Mouse (Mus musculus): ENCODE measurements around the gene Ndufaf2.

Gene Ndufaf2

GRCm38 (mm10) chr13:108039375-108039774 is 119.0 kb downstream of the Ndufaf2 start:
- no peak for DNase-seq (ENCODE audit: low read depth)

GRCm38 (mm10) chr13:108032789-108033188 is 125.6 kb downstream of the Ndufaf2 start:
- no peak for DNase-seq (ENCODE audit: low read depth)

- DNase-seq (ENCODE audit: low read depth), result no peak
Measured at GRCm38 (mm10) chr13:108025802-108026201, 132.6 kb downstream of the Ndufaf2 start.

GRCm38 (mm10) chr13:108017349-108017748 is 141.1 kb downstream of the Ndufaf2 start:
- no peak for DNase-seq (ENCODE audit: low read depth)

- DNase-seq (ENCODE audit: low read depth), result no peak
Measured at GRCm38 (mm10) chr13:108015166-108015565, 143.3 kb downstream of the Ndufaf2 start.

- DNase-seq (ENCODE audit: low read depth), result no peak
Measured at GRCm38 (mm10) chr13:108013839-108014238, 144.6 kb downstream of the Ndufaf2 start.

- DNase-seq (ENCODE audit: low read depth), result no peak
Measured at GRCm38 (mm10) chr13:108013110-108013509, 145.3 kb downstream of the Ndufaf2 start.

GRCm38 (mm10) chr13:108007861-108008260 is 150.6 kb downstream of the Ndufaf2 start:
- DNase-seq (ENCODE audit: low read depth), result no peak

- no peak for DNase-seq (ENCODE audit: low read depth)
Measured at GRCm38 (mm10) chr13:107996301-107996700, 162.1 kb downstream of the Ndufaf2 start.

GRCm38 (mm10) chr13:107995211-107995610 is 163.2 kb downstream of the Ndufaf2 start:
- no peak for DNase-seq (ENCODE audit: low read depth)

GRCm38 (mm10) chr13:107992573-107992972 is 165.8 kb downstream of the Ndufaf2 start:
- DNase-seq (ENCODE audit: low read depth), result no peak

- DNase-seq (ENCODE audit: low read depth), result no peak
Measured at GRCm38 (mm10) chr13:107984641-107985040, 173.8 kb downstream of the Ndufaf2 start.

GRCm38 (mm10) chr13:107984186-107984585 is 174.2 kb downstream of the Ndufaf2 start:
- no peak for DNase-seq (ENCODE audit: low read depth)

GRCm38 (mm10) chr13:107983231-107983847 is 175.1 kb downstream of the Ndufaf2 start:
- DNase-seq (ENCODE audit: low read depth), result no peak

GRCm38 (mm10) chr13:107979461-107979860 is 179.0 kb downstream of the Ndufaf2 start:
- DNase-seq (ENCODE audit: low read depth), result no peak

GRCm38 (mm10) chr13:107976886-107977656 is 181.4 kb downstream of the Ndufaf2 start:
- no peak for DNase-seq (ENCODE audit: low read depth)

GRCm38 (mm10) chr13:107972451-107972850 is 186.0 kb downstream of the Ndufaf2 start:
- no peak for DNase-seq (ENCODE audit: low read depth)

GRCm38 (mm10) chr13:107971868-107972267 is 186.6 kb downstream of the Ndufaf2 start:
- DNase-seq (ENCODE audit: low read depth), result no peak

GRCm38 (mm10) chr13:107970422-107971142 is 187.8 kb downstream of the Ndufaf2 start:
- DNase-seq (ENCODE audit: low read depth), result no peak

GRCm38 (mm10) chr13:107969961-107970391 is 188.4 kb downstream of the Ndufaf2 start:
- no peak for DNase-seq (ENCODE audit: low read depth)

GRCm38 (mm10) chr13:107964616-107965015 is 193.8 kb downstream of the Ndufaf2 start:
- DNase-seq (ENCODE audit: low read depth), result no peak

- DNase-seq (ENCODE audit: low read depth), result no peak
Measured at GRCm38 (mm10) chr13:107963471-107963870, 195.0 kb downstream of the Ndufaf2 start.

GRCm38 (mm10) chr13:107962741-107963140 is 195.7 kb downstream of the Ndufaf2 start:
- no peak for DNase-seq (ENCODE audit: low read depth)

Data from naive thymus-derived CD4-positive, alpha-beta T cell, adult 2 months (primary cell).